Mouse (Mus musculus) spleen, adult 2 months (tissue): Measurements from ENCODE around the gene Dhx40. TPM values are rescaled to one million over a fixed set of nuclear protein-coding genes. Genes with fewer than 3 reads are reported as not detected.
A peak's percentile ranks its signal among the peaks of the same experiment; 100 is the strongest.

Experiments
- DNase-seq, 2 experiments: peaks; one replicate each; pipeline versions ENCODE4 v3.0.0 to v3.0.0-alpha.2; 2012 to 2021; ENCODE audit warnings: low spot score in 2 of 2, low read depth in 1 of 2
- H3K27ac ChIP-seq: fragments of 200-500 bp; 2 replicates; pipeline ENCODE4 v1.5.1; 2012; ENCODE audit warnings: low read length, inconsistent platforms; ENCODE audit not compliant: insufficient read depth
- H3K27me3 ChIP-seq: fragments of 200-500 bp; 2 replicates; pipeline ENCODE4 v1.6.1; 2012; ENCODE audit warnings: mild to moderate bottlenecking, moderate library complexity, low read length, inconsistent platforms; ENCODE audit not compliant: control insufficient read depth, insufficient read depth
- H3K36me3 ChIP-seq: fragments of 200-500 bp; 2 replicates; pipeline ENCODE4 v1.6.1; 2012; ENCODE audit warnings: mild to moderate bottlenecking, low read length, inconsistent platforms; ENCODE audit not compliant: control insufficient read depth, insufficient read depth
- H3K4me1 ChIP-seq: fragments of 200-500 bp; 2 replicates; pipeline ENCODE4 v1.6.1; 2011; ENCODE audit warnings: inconsistent platforms; ENCODE audit not compliant: control insufficient read depth, insufficient read depth, insufficient read length
- H3K4me3 ChIP-seq: fragments of 200-500 bp; 2 replicates; pipeline ENCODE4 v1.5.1; 2011; ENCODE audit warnings: mild to moderate bottlenecking, inconsistent platforms; ENCODE audit not compliant: insufficient read depth, insufficient read length; ENCODE audit errors: extremely low read depth
- CTCF ChIP-seq: fragments of 200-500 bp; IDR thresholded peaks from 2 replicates; pipeline ENCODE4 v1.5.1; 2011; ENCODE audit warnings: mild to moderate bottlenecking, inconsistent platforms; ENCODE audit not compliant: insufficient read depth, insufficient read length, insufficient replicate concordance; ENCODE audit errors: extremely low read depth
- POLR2A ChIP-seq: fragments of 200-500 bp; IDR thresholded peaks from 2 replicates; pipeline ENCODE4 v1.6.1; 2011; ENCODE audit warnings: low read depth, low read length, inconsistent platforms
- WGBS: fragments of 180-500 bp; shearing (Covaris S2); methylation state at CpG from one replicate; pipeline ENCODE4 v1.1.7; 2018; 5-methylcytosine and 5-hydroxymethylcytosine counted together
- polyA plus RNA-seq: library from polyadenylated mRNA; depleted of rRNA; stranded (reverse); fragments of >200 nt; gene quantifications from 2 replicates; pipeline ENCODE4 v1.2.3, GENCODE M21; 2012; rRNA removed

The Dhx40 gene
- 2.1 and 2.4 TPM in 2 replicates for polyA plus RNA-seq

- TF ChIP-seq CTCF (no peak), POLR2A (peak; percentile 15; the same call in 1 of the 2 replicates)
- Histone ChIP-seq H3K27me3 (no peaks in the 10 kb centered on the region), H3K27ac (peak within 1 kb of the TSS; percentile 71), H3K4me3 (peak within 1 kb of the TSS; percentile 78), H3K36me3 (peaks cover 12% of the 10 kb centered on the region), H3K4me1 (peaks cover 3% of the 10 kb centered on the region; the same call in 1 of the 2 replicates)
- DNase-seq, result peak; percentile 76 to 85
- 7% methylated on average over 40 of the region's 40 CpGs for WGBS
Measured at GRCm38 (mm10) chr11:86807505-86807989, at the start of gene Dhx40. Gene Dhx40, minus strand, starts transcription at chr11:86807746.

- Histone ChIP-seq H3K27me3 (no peaks in the 10 kb centered on the region), H3K4me3 (no peak overlapping the region), H3K36me3 (no peaks in the 10 kb centered on the region), H3K4me1 (peaks cover 4% of the 10 kb centered on the region; the same call in 1 of the 2 replicates), H3K27ac (no peak overlapping the region)
- no peak for DNase-seq
- WGBS, result 92% methylated on average over 12 of the region's 12 CpGs
- TF ChIP-seq CTCF (no peak), POLR2A (no peak)
Measured at GRCm38 (mm10) chr11:86855639-86856425, 48.3 kb upstream of the Dhx40 start.

- Histone ChIP-seq H3K27me3 (no peaks in the 10 kb centered on the region), H3K36me3 (no peaks in the 10 kb centered on the region), H3K4me1 (peaks cover 8% of the 10 kb centered on the region), H3K4me3 (no peak overlapping the region), H3K27ac (no peak overlapping the region)
- DNase-seq, result no peak
- TF ChIP-seq POLR2A (no peak), CTCF (no peak)
- 85% methylated on average over 3 of the region's 3 CpGs for WGBS
Measured at GRCm38 (mm10) chr11:86853081-86853480, 45.5 kb upstream of the Dhx40 start.

GRCm38 (mm10) chr11:86852534-86853054 lies 45.0 kb upstream of the Dhx40 start:
- H3K4me1 ChIP-seq, result peaks cover 8% of the 10 kb centered on the region
- H3K27ac ChIP-seq, result no peak overlapping the region
- 81% methylated on average over 13 of the region's 13 CpGs for WGBS
- H3K4me3 ChIP-seq, result no peak overlapping the region
- DNase-seq, result no peak
- H3K36me3 ChIP-seq, result no peaks in the 10 kb centered on the region
- H3K27me3 ChIP-seq, result no peaks in the 10 kb centered on the region
- TF ChIP-seq POLR2A (no peak), CTCF (no peak)

- Histone ChIP-seq H3K4me1 (peaks cover 8% of the 10 kb centered on the region), H3K4me3 (no peak overlapping the region), H3K27me3 (no peaks in the 10 kb centered on the region), H3K36me3 (no peaks in the 10 kb centered on the region), H3K27ac (no peak overlapping the region; the same call in 1 of the 2 replicates)
- DNase-seq, result no peak
- 33% methylated on average over 7 of the region's 7 CpGs for WGBS
- TF ChIP-seq CTCF (no peak), POLR2A (no peak)
Measured at GRCm38 (mm10) chr11:86851714-86852533, 44.4 kb upstream of the Dhx40 start.

- no peak overlapping the region; the same call in 1 of the 2 replicates for H3K4me3 ChIP-seq
- no peak for DNase-seq
- H3K4me1 ChIP-seq, result peaks cover 8% of the 10 kb centered on the region
- H3K27ac ChIP-seq, result peak overlapping the region; percentile 55; the same call in 1 of the 2 replicates
- TF ChIP-seq CTCF (no peak), POLR2A (no peak)
- no peaks in the 10 kb centered on the region for H3K27me3 ChIP-seq
- H3K36me3 ChIP-seq, result no peaks in the 10 kb centered on the region
- 26% methylated on average over 7 of the region's 7 CpGs for WGBS
Measured at GRCm38 (mm10) chr11:86851234-86851671, 43.7 kb upstream of the Dhx40 start.
